Mouse (Mus musculus) heart, adult 8-10 months (tissue): ENCODE data around the gene Efl1. TPM values are rescaled to one million over a fixed set of nuclear protein-coding genes. Genes with fewer than 3 reads are reported as not detected.

Experiments used
- DNase-seq: peaks from one replicate; pipeline ENCODE4 v3.0.0; 2022; ENCODE audit warnings: low spot score
- total RNA-seq, 4 experiments: library from RNA; stranded (reverse); gene quantifications; 2 replicates each; pipeline ENCODE4 v1.2.4; 2022

The Efl1 gene
- 10 to 100 TPM in 2 of 4 experiments, 1 to 10 TPM in 2; 8.6 to 10.4 (median 9.7) TPM for total RNA-seq

- DNase-seq = peak; percentile 90
Measured at GRCm38 (mm10) chr7:82648353-82649080, at the start of gene Efl1, which contains the start of gene Saxo2. Gene Efl1 (plus strand): TSS chr7:82648614. Gene Saxo2 (minus strand): TSS chr7:82648528.

GRCm38 (mm10) chr7:82602008-82602407, 46.4 kb upstream of the Efl1 start:
- DNase-seq = no peak

- DNase-seq = no peak
Measured at GRCm38 (mm10) chr7:82605425-82605824, 43.0 kb upstream of the Efl1 start.

GRCm38 (mm10) chr7:82609629-82610028, 38.8 kb upstream of the Efl1 start:
- DNase-seq = no peak

- DNase-seq = no peak
Measured at GRCm38 (mm10) chr7:82625342-82625741, 23.1 kb upstream of the Efl1 start.

GRCm38 (mm10) chr7:82647183-82647582, 1.2 kb upstream of the Efl1 start:
- DNase-seq = no peak

GRCm38 (mm10) chr7:82647909-82648308, 505 bp upstream of the Efl1 start:
- DNase-seq = no peak

GRCm38 (mm10) chr7:82649081-82649445, 649 bp downstream of the Efl1 start:
- no peak for DNase-seq

- DNase-seq = no peak
Measured at GRCm38 (mm10) chr7:82664604-82665003, 16.2 kb downstream of the Efl1 start.

GRCm38 (mm10) chr7:82676001-82676400, 27.6 kb downstream of the Efl1 start:
- no peak for DNase-seq

GRCm38 (mm10) chr7:82676834-82677233, 28.4 kb downstream of the Efl1 start:
- DNase-seq = no peak

- DNase-seq = no peak
Measured at GRCm38 (mm10) chr7:82679901-82680300, 31.5 kb downstream of the Efl1 start.

GRCm38 (mm10) chr7:82688736-82689135, 40.3 kb downstream of the Efl1 start:
- peak; percentile 15 for DNase-seq

- no peak for DNase-seq
Measured at GRCm38 (mm10) chr7:82691021-82691738, 42.8 kb downstream of the Efl1 start.

- no peak for DNase-seq
Measured at GRCm38 (mm10) chr7:82697668-82698067, 49.3 kb downstream of the Efl1 start.

GRCm38 (mm10) chr7:82698968-82699367, 50.6 kb downstream of the Efl1 start:
- DNase-seq = no peak

- no peak for DNase-seq
Measured at GRCm38 (mm10) chr7:82702384-82703343, 54.2 kb downstream of the Efl1 start.

- no peak for DNase-seq
Measured at GRCm38 (mm10) chr7:82709172-82709571, 60.8 kb downstream of the Efl1 start.

- DNase-seq = peak; percentile 29
Measured at GRCm38 (mm10) chr7:82715210-82715911, 66.9 kb downstream of the Efl1 start.

GRCm38 (mm10) chr7:82715912-82716601, 67.6 kb downstream of the Efl1 start:
- no peak for DNase-seq

- DNase-seq = no peak
Measured at GRCm38 (mm10) chr7:82719285-82719684, 70.9 kb downstream of the Efl1 start.
